Mouse (Mus musculus): Measurements from ENCODE around the gene Dnm3. TPM values are rescaled to one million over a fixed set of nuclear protein-coding genes. Genes with fewer than 3 reads are reported as not detected.

The Dnm3 gene
- polyA plus RNA-seq, 1 experiment: 8.2 TPM

- Histone ChIP-seq H3K36me3 (ENCODE audit: control insufficient read depth, insufficient read depth, low read length) (no peaks in the 10 kb centered on the region), H3K27me3 (replicated peaks; ENCODE audit: control insufficient read depth, insufficient read depth, low read length) (no peaks in the 10 kb centered on the region), H3K27ac (ENCODE audit: insufficient read depth, low read depth, low read length) (no peak overlapping the region), H3K4me3 (ENCODE audit: insufficient read depth, low read depth, low read length) (no peak overlapping the region), H3K4me1 (ENCODE audit: control insufficient read depth, insufficient read depth, low read length) (peaks cover 3% of the 10 kb centered on the region; the same call in 1 of the 2 replicates)
- WGBS: 39% methylated on average over 13 of the region's 13 CpGs
- DNase-seq: no peak
- TF ChIP-seq POLR2A (IDR thresholded peaks at IDR 0.05; ENCODE audit: low read depth, low read length) (no peak), CTCF (conservative IDR thresholded peaks at IDR 0.05; ENCODE audit: insufficient read depth, insufficient read length, low read depth, low read length) (no peak)
Measured at GRCm38 (mm10) chr1:162017975-162018600, 459.7 kb downstream of the Dnm3 start.

GRCm38 (mm10) chr1:162016982-162017381, 460.9 kb downstream of the Dnm3 start:
- Histone ChIP-seq H3K36me3 (ENCODE audit: control insufficient read depth, insufficient read depth, low read length) (no peaks in the 10 kb centered on the region), H3K4me3 (ENCODE audit: insufficient read depth, low read depth, low read length) (no peak overlapping the region), H3K27me3 (replicated peaks; ENCODE audit: control insufficient read depth, insufficient read depth, low read length) (no peaks in the 10 kb centered on the region), H3K27ac (ENCODE audit: insufficient read depth, low read depth, low read length) (no peak overlapping the region), H3K4me1 (ENCODE audit: control insufficient read depth, insufficient read depth, low read length) (peaks cover 3% of the 10 kb centered on the region; the same call in 1 of the 2 replicates)
- DNase-seq: no peak
- no peak for TF ChIP-seq POLR2A (IDR thresholded peaks at IDR 0.05; ENCODE audit: low read depth, low read length)
- WGBS: 59% methylated on average over 7 of the region's 7 CpGs

DNA sequence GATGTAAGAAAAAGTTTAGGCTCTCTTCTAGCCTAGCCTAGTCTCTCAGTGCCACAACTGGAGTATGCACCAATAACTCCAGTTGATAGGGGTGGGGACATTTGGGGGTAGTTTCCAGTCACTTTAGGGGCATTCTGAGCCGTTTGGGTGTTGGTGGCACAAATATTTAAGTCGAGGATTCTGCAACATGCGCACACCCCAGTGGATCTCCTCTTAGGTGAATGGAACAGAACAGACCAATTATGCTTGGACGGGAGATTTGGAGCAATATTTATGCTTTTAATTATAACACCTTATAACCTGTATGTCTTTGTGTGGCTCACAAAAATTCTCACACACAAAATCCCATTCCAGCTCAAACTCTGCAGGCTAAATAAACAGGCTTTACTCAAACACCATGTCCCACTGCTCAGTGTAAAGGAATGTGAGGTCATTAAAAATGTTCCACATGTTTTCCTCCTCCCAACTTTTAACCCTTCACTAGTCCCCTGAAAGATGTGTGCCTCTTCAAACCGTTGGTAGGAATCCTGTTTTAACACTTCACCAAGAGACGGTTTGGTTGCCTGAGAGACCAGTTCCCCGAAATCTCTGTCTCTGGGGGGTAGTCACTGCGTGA, 462.5 kb downstream of the Dnm3 start:
- peak; percentile 12 for DNase-seq
- no peaks in the 10 kb centered on the region for H3K27me3 ChIP-seq (replicated peaks; ENCODE audit: control insufficient read depth, insufficient read depth, low read length)
- H3K27ac ChIP-seq (ENCODE audit: insufficient read depth, low read depth, low read length): 0 out of 2 replicates have a peak overlapping the region, but pooled peaks have one; percentile 17
- no peak overlapping the region for H3K4me3 ChIP-seq (ENCODE audit: insufficient read depth, low read depth, low read length)
- TF ChIP-seq POLR2A (IDR thresholded peaks at IDR 0.05; ENCODE audit: low read depth, low read length) (no peak), CTCF (conservative IDR thresholded peaks at IDR 0.05; ENCODE audit: insufficient read depth, insufficient read length, low read depth, low read length) (no peak)
- peaks cover 3% of the 10 kb centered on the region; the same call in 1 of the 2 replicates for H3K4me1 ChIP-seq (ENCODE audit: control insufficient read depth, insufficient read depth, low read length)
- no peaks in the 10 kb centered on the region for H3K36me3 ChIP-seq (ENCODE audit: control insufficient read depth, insufficient read depth, low read length)
- 52% methylated on average over 8 of the region's 8 CpGs for WGBS

- no peaks in the 10 kb centered on the region for H3K27me3 ChIP-seq (replicated peaks; ENCODE audit: control insufficient read depth, insufficient read depth, low read length)
- no peak overlapping the region for H3K4me3 ChIP-seq (ENCODE audit: insufficient read depth, low read depth, low read length)
- H3K27ac ChIP-seq (ENCODE audit: insufficient read depth, low read depth, low read length): no peak overlapping the region
- H3K36me3 ChIP-seq (ENCODE audit: control insufficient read depth, insufficient read depth, low read length): no peaks in the 10 kb centered on the region
- WGBS: 81% methylated on average over 4 of the region's 4 CpGs
- no peak for DNase-seq
- peaks cover 3% of the 10 kb centered on the region; the same call in 1 of the 2 replicates for H3K4me1 ChIP-seq (ENCODE audit: control insufficient read depth, insufficient read depth, low read length)
- TF ChIP-seq CTCF (conservative IDR thresholded peaks at IDR 0.05; ENCODE audit: insufficient read depth, insufficient read length, low read depth, low read length) (no peak), POLR2A (IDR thresholded peaks at IDR 0.05; ENCODE audit: low read depth, low read length) (no peak)
Measured at GRCm38 (mm10) chr1:162013561-162013960, 464.3 kb downstream of the Dnm3 start.

DNA sequence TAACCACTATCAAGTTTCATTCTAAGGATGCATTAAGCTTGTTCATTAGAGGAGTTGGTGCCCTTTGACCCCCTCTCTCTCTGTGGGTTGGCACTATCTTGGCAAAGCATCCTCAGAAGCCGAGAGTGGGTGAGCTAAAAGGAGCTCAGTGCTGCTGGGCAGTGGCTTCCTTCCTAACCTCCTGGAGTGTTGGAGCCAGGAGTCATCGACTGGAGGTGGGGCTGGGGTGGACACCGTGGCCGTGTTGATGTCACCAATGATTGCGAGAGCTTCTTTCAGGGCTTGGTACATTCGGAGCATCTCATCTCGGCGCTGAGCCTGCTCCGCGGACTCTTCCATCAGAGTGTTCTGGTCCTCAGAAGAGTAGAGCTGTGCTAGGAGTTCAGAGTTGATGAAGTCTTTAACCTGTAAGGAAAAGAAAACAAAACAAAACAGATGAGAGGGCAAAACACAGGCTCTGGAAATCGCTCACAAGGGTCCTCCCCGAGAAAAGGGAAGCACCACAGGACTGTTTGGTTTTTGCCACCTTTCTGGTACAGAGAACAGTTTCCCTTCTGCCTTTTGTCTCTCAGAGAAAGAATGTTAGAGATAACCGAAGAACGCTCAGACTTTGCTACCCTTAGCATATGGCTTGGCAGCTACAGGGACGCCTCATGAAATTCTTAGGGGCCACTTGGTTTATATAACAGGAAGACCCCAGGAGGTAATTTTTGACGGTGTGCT, 466.1 kb downstream of the Dnm3 start:
- Histone ChIP-seq H3K27ac (ENCODE audit: insufficient read depth, low read depth, low read length) (no peak overlapping the region), H3K36me3 (ENCODE audit: control insufficient read depth, insufficient read depth, low read length) (no peaks in the 10 kb centered on the region), H3K4me1 (ENCODE audit: control insufficient read depth, insufficient read depth, low read length) (peaks cover 3% of the 10 kb centered on the region; the same call in 1 of the 2 replicates), H3K4me3 (ENCODE audit: insufficient read depth, low read depth, low read length) (no peak overlapping the region), H3K27me3 (replicated peaks; ENCODE audit: control insufficient read depth, insufficient read depth, low read length) (no peaks in the 10 kb centered on the region)
- TF ChIP-seq POLR2A (IDR thresholded peaks at IDR 0.05; ENCODE audit: low read depth, low read length) (no peak), CTCF (conservative IDR thresholded peaks at IDR 0.05; ENCODE audit: insufficient read depth, insufficient read length, low read depth, low read length) (no peak)
- 75% methylated on average over 16 of the region's 16 CpGs for WGBS
- DNase-seq: no peak

GRCm38 (mm10) chr1:162009086-162009485, 468.7 kb downstream of the Dnm3 start:
- H3K4me1 ChIP-seq (ENCODE audit: control insufficient read depth, insufficient read depth, low read length): peaks cover 5% of the 10 kb centered on the region; the same call in 1 of the 2 replicates
- H3K27me3 ChIP-seq (replicated peaks; ENCODE audit: control insufficient read depth, insufficient read depth, low read length): no peaks in the 10 kb centered on the region
- DNase-seq: no peak
- 59% methylated on average over 8 of the region's 8 CpGs for WGBS
- no peak overlapping the region for H3K4me3 ChIP-seq (ENCODE audit: insufficient read depth, low read depth, low read length)
- H3K36me3 ChIP-seq (ENCODE audit: control insufficient read depth, insufficient read depth, low read length): no peaks in the 10 kb centered on the region
- TF ChIP-seq CTCF (conservative IDR thresholded peaks at IDR 0.05; ENCODE audit: insufficient read depth, insufficient read length, low read depth, low read length) (no peak), POLR2A (IDR thresholded peaks at IDR 0.05; ENCODE audit: low read depth, low read length) (no peak)
- no peak overlapping the region for H3K27ac ChIP-seq (ENCODE audit: insufficient read depth, low read depth, low read length)

GRCm38 (mm10) chr1:162008631-162009067, 469.2 kb downstream of the Dnm3 start:
- H3K27ac ChIP-seq (ENCODE audit: insufficient read depth, low read depth, low read length): no peak overlapping the region
- no peaks in the 10 kb centered on the region for H3K36me3 ChIP-seq (ENCODE audit: control insufficient read depth, insufficient read depth, low read length)
- TF ChIP-seq POLR2A (IDR thresholded peaks at IDR 0.05; ENCODE audit: low read depth, low read length) (no peak), CTCF (conservative IDR thresholded peaks at IDR 0.05; ENCODE audit: insufficient read depth, insufficient read length, low read depth, low read length) (no peak)
- DNase-seq: no peak
- H3K4me1 ChIP-seq (ENCODE audit: control insufficient read depth, insufficient read depth, low read length): peaks cover 5% of the 10 kb centered on the region; the same call in 1 of the 2 replicates
- no peak overlapping the region for H3K4me3 ChIP-seq (ENCODE audit: insufficient read depth, low read depth, low read length)
- 28% methylated on average over 8 of the region's 8 CpGs for WGBS
- H3K27me3 ChIP-seq (replicated peaks; ENCODE audit: control insufficient read depth, insufficient read depth, low read length): no peaks in the 10 kb centered on the region

Measured in kidney, adult 2 months (tissue).